Mouse (Mus musculus) megakaryocyte, embryonic 14.5 days (primary cell): Measurements from ENCODE around the gene Rabgef1.

Source experiments
- FLI1 ChIP-seq: IDR thresholded peaks from 2 replicates; pipeline ENCODE4 v1.6.1; 2012; ENCODE audit warnings: low read length, inconsistent platforms, mixed read lengths
- GATA1 ChIP-seq: IDR thresholded peaks from 3 replicates; pipeline ENCODE4 v1.6.1; 2012; ENCODE audit warnings: mixed read lengths, low read length, inconsistent platforms, borderline replicate concordance

GRCm38 (mm10) chr5:130190909-130191308 lies 19.3 kb downstream of the Rabgef1 start:
- TF ChIP-seq GATA1 (no peak), FLI1 (no peak)
